Mouse (Mus musculus) cerebral cortex, adult 2 months (tissue): Measurements from ENCODE around the gene Klhdc4.

Experiments
- WGBS: fragments of 180-500 bp; shearing (Covaris S2); methylation state at CpG from one replicate; pipeline ENCODE4 v1.1.7; 2018; 5-methylcytosine and 5-hydroxymethylcytosine counted together

Klhdc4 gene

GRCm38 (mm10) chr8:121750512-121750911 lies 78.9 kb downstream of the Klhdc4 start:
- WGBS = 55% methylated on average over 3 of the region's 3 CpGs

- 52% methylated on average over 9 of the region's 9 CpGs for WGBS
Measured at GRCm38 (mm10) chr8:121749501-121749900, 79.9 kb downstream of the Klhdc4 start.
